8 mouse cellular contexts compared by ENCODE assay signal in genomic region chr7:15982729-15983407, GRCm38 (mm10). TPM values are rescaled to one million over a fixed set of nuclear protein-coding genes. Genes with fewer than 3 reads are reported as not detected.
DNase-seq lines count a peak whose midpoint lies in the region; ATAC-seq and TF ChIP-seq lines count a peak whose summit lies in the region.

No protein-coding gene starts in this region.

- H3K27me3 ChIP-seq in spleen, adult 2 months (ENCODE audit: control insufficient read depth, insufficient read depth, low read length) = no peaks in the 10 kb centered on the region

- no peak overlapping the region for H3K27ac ChIP-seq in spleen, adult 2 months (ENCODE audit: insufficient read depth, low read length)

- no peak overlapping the region for H3K4me3 ChIP-seq in spleen, adult 2 months (ENCODE audit: extremely low read depth, insufficient read depth, insufficient read length)

- peaks cover 31% of the 10 kb centered on the region for H3K36me3 ChIP-seq in spleen, adult 2 months (ENCODE audit: control insufficient read depth, insufficient read depth, low read length)

- ATAC-seq in neutrophil, adult 5-6 weeks (ENCODE audit: extremely low read depth, insufficient number of reproducible peaks, low FRiP score, poor library complexity, severe bottlenecking) = peak; percentile 54
- ATAC-seq in frontal cortex, adult (ENCODE audit: low TSS enrichment) = no peak

- peak; percentile 7; the same call in 1 of the 2 replicates for TF ChIP-seq CTCF in spleen, adult 2 months (IDR thresholded peaks at IDR 0.05; ENCODE audit: extremely low read depth, insufficient read depth, insufficient read length, insufficient replicate concordance)

- intact Hi-C loops in heart, postnatal 14 days (cut with DNase I) = loop anchor here (1.0 to 5.0 kb wide), 3 partner anchors 64 to 169 kb away; partner anchors contain the start of gene Bicra
- intact Hi-C loops in gastrocnemius, postnatal 14 days (cut with DNase I; ENCODE audit: low total_unique reads) = no loop called here

- WGBS in spleen, adult 2 months = 20% methylated on average over 4 of the region's 4 CpGs

- DNase-seq in heart, adult 18-20 months = peak; percentile 58 to 71
- DNase-seq in heart, postnatal 14 days = no peak
- DNase-seq in spleen, adult 2 months (ENCODE audit: low read depth in 1 of 2, low spot score in 2 of 2) = peak in 1 of 2 experiments; percentile 47
- DNase-seq in spleen, adult 12 weeks (ENCODE audit: low spot score) = no peak
- DNase-seq in embryo, embryonic 10.5 days (ENCODE audit: low spot score) = peak; percentile 64
- no peak for DNase-seq in gastrocnemius, postnatal 14 days

- no peak for TF ChIP-seq POLR2A in spleen, adult 2 months (IDR thresholded peaks at IDR 0.05; ENCODE audit: low read depth, low read length)

- no peaks in the 10 kb centered on the region for H3K4me1 ChIP-seq in spleen, adult 2 months (ENCODE audit: control insufficient read depth, insufficient read depth, insufficient read length)

RNA-seq across cellular contexts. Expression of gene Ehd2, which starts 15.5 kb away (rescaled TPM):
- total RNA-seq in heart, adult 18-20 months (2021) = 10 to 100 TPM; 65.8 to 77.3 TPM
- 100 to 1,000 TPM; 172 to 182 TPM for total RNA-seq in heart, postnatal 14 days (2021)
- polyA plus RNA-seq in spleen, adult 2 months (2012; rRNA removed) = 17.2 and 19.5 TPM in 2 replicates
- 2.1 and 3.1 TPM in 2 replicates for total RNA-seq in neutrophil, adult 5-6 weeks (2017)
- total RNA-seq in gastrocnemius, postnatal 14 days (2021) = 100 to 1,000 TPM in 1 of 2 experiments, 10 to 100 TPM in 1; 91.3 to 101 TPM

RNA-seq across cellular contexts. Expression of gene Nop53, which starts 37.0 kb away (rescaled TPM):
- total RNA-seq in heart, adult 18-20 months (2021) = 100 to 1,000 TPM; 134 to 143 TPM
- 100 to 1,000 TPM; 129 to 137 TPM for total RNA-seq in heart, postnatal 14 days (2021)
- 147 and 203 TPM in 2 replicates for polyA plus RNA-seq in spleen, adult 2 months (2012; rRNA removed)
- total RNA-seq in neutrophil, adult 5-6 weeks (2017) = 260 and 300 TPM in 2 replicates
- total RNA-seq in gastrocnemius, postnatal 14 days (2021) = 100 to 1,000 TPM; 121 to 127 TPM

Comparison
In these comparisons a context has a peak if more than half of its experiments do, and no peak if none do; other contexts are left out.
1. DNase-seq: peak in heart, adult 18-20 months (2 of 2) and embryo, embryonic 10.5 days (single experiment); none in heart, postnatal 14 days (0 of 2), spleen, adult 12 weeks (single experiment) and gastrocnemius, postnatal 14 days (single experiment).
2. RNA of gene Ehd2, which starts 15.5 kb away (total RNA-seq): 172 to 182 TPM in heart, postnatal 14 days, 91.3 to 101 TPM in gastrocnemius, postnatal 14 days and 65.8 to 77.3 TPM in heart, adult 18-20 months; 2.1 to 3.1 TPM in neutrophil, adult 5-6 weeks; every median in the first group is over 10 times any median in the second.